Mouse (Mus musculus): Measurements from ENCODE around the gene Fam13c.

Gene Fam13c

GRCm38 (mm10) chr10:70458574-70459263, 18.4 kb downstream of the Fam13c start:
- no peak for DNase-seq (ENCODE audit: low spot score in 2 of 2)

GRCm38 (mm10) chr10:70465638-70466037, 25.4 kb downstream of the Fam13c start:
- DNase-seq (ENCODE audit: low spot score in 2 of 2) = no peak

GRCm38 (mm10) chr10:70470836-70471235, 30.6 kb downstream of the Fam13c start:
- DNase-seq (ENCODE audit: low spot score in 2 of 2) = no peak

- no peak for DNase-seq (ENCODE audit: low spot score in 2 of 2)
Observed at GRCm38 (mm10) chr10:70477741-70478145, 37.5 kb downstream of the Fam13c start.

GRCm38 (mm10) chr10:70483736-70484135, 43.5 kb downstream of the Fam13c start:
- no peak for DNase-seq (ENCODE audit: low spot score in 2 of 2)

- DNase-seq (ENCODE audit: low spot score in 2 of 2) = peak in 1 of 2 experiments; percentile 16
Observed at GRCm38 (mm10) chr10:70484568-70485286, 44.4 kb downstream of the Fam13c start.

- no peak for DNase-seq (ENCODE audit: low spot score in 2 of 2)
Observed at GRCm38 (mm10) chr10:70485287-70485612, 45.0 kb downstream of the Fam13c start.

GRCm38 (mm10) chr10:70486651-70487050, 46.4 kb downstream of the Fam13c start:
- DNase-seq (ENCODE audit: low spot score in 2 of 2) = no peak

- DNase-seq (ENCODE audit: low spot score in 2 of 2) = no peak
Observed at GRCm38 (mm10) chr10:70493891-70494290, 53.6 kb downstream of the Fam13c start.

GRCm38 (mm10) chr10:70494441-70494840, 54.2 kb downstream of the Fam13c start:
- no peak for DNase-seq (ENCODE audit: low spot score in 2 of 2)

GRCm38 (mm10) chr10:70495106-70496104, 55.1 kb downstream of the Fam13c start:
- DNase-seq (ENCODE audit: low spot score in 2 of 2) = no peak

- no peak for DNase-seq (ENCODE audit: low spot score in 2 of 2)
Observed at GRCm38 (mm10) chr10:70496938-70497337, 56.7 kb downstream of the Fam13c start.

- DNase-seq (ENCODE audit: low spot score in 2 of 2) = no peak
Observed at GRCm38 (mm10) chr10:70498328-70498727, 58.0 kb downstream of the Fam13c start.

GRCm38 (mm10) chr10:70499246-70499645, 59.0 kb downstream of the Fam13c start:
- DNase-seq (ENCODE audit: low spot score in 2 of 2) = no peak

GRCm38 (mm10) chr10:70504871-70505270, 64.6 kb downstream of the Fam13c start:
- DNase-seq (ENCODE audit: low spot score in 2 of 2) = no peak

- no peak for DNase-seq (ENCODE audit: low spot score in 2 of 2)
Observed at GRCm38 (mm10) chr10:70505395-70505794, 65.1 kb downstream of the Fam13c start.

GRCm38 (mm10) chr10:70505842-70506241, 65.6 kb downstream of the Fam13c start:
- DNase-seq (ENCODE audit: low spot score in 2 of 2) = no peak

- DNase-seq (ENCODE audit: low spot score in 2 of 2) = no peak
Observed at GRCm38 (mm10) chr10:70506499-70507168, 66.4 kb downstream of the Fam13c start.

GRCm38 (mm10) chr10:70507880-70508279, 67.6 kb downstream of the Fam13c start:
- no peak for DNase-seq (ENCODE audit: low spot score in 2 of 2)

- DNase-seq (ENCODE audit: low spot score in 2 of 2) = peak in 1 of 2 experiments; percentile 60
Observed at GRCm38 (mm10) chr10:70514848-70515247, 74.6 kb downstream of the Fam13c start.

- no peak for DNase-seq (ENCODE audit: low spot score in 2 of 2)
Observed at GRCm38 (mm10) chr10:70516661-70517060, 76.4 kb downstream of the Fam13c start.

Measured in right cerebral cortex, postnatal 36 days (tissue).